Mouse (Mus musculus) splenic B cell, adult 2 months (primary cell): Measurements from ENCODE around the gene Naa40.

Source experiments
- DNase-seq: peaks from one replicate; pipeline ENCODE4 v3.0.0-alpha.2; 2011; ENCODE audit warnings: low read depth, low spot score
- H3K27me3 ChIP-seq: 2 replicates; pipeline ENCODE4 v1.6.1; 2012; ENCODE audit warnings: mild to moderate bottlenecking, low read length, moderate library complexity, mixed read lengths; ENCODE audit not compliant: control insufficient read depth, poor library complexity, insufficient read depth, severe bottlenecking
- H3K36me3 ChIP-seq: 2 replicates; pipeline ENCODE4 v1.6.1; 2012; ENCODE audit warnings: mild to moderate bottlenecking, low read length, moderate library complexity, mixed read lengths; ENCODE audit not compliant: control insufficient read depth, poor library complexity, insufficient read depth, severe bottlenecking

Naa40 gene

GRCm38 (mm10) chr19:7240782-7241690 is at the start of gene Naa40:
Gene Naa40 (minus strand): TSS chr19:7241183.
- DNase-seq, result peak; percentile 98
- no peaks in the 10 kb centered on the region for H3K27me3 ChIP-seq
- H3K36me3 ChIP-seq, result no peaks in the 10 kb centered on the region

- Histone ChIP-seq H3K27me3 (no peaks in the 10 kb centered on the region; the same call in 1 of the 2 replicates), H3K36me3 (peaks cover 17% of the 10 kb centered on the region)
- DNase-seq, result no peak
Measured at GRCm38 (mm10) chr19:7289767-7290166, 48.8 kb upstream of the Naa40 start.

- H3K36me3 ChIP-seq, result peaks cover 21% of the 10 kb centered on the region
- no peak for DNase-seq
- H3K27me3 ChIP-seq, result no peaks in the 10 kb centered on the region; the same call in 1 of the 2 replicates
Measured at GRCm38 (mm10) chr19:7288288-7288687, 47.3 kb upstream of the Naa40 start.

GRCm38 (mm10) chr19:7286563-7287315 is 45.8 kb upstream of the Naa40 start:
- DNase-seq, result no peak
- peaks cover 23% of the 10 kb centered on the region for H3K36me3 ChIP-seq
- H3K27me3 ChIP-seq, result no peaks in the 10 kb centered on the region; the same call in 1 of the 2 replicates

GRCm38 (mm10) chr19:7280557-7281330 is 39.8 kb upstream of the Naa40 start:
- Histone ChIP-seq H3K36me3 (peaks cover 28% of the 10 kb centered on the region), H3K27me3 (no peaks in the 10 kb centered on the region; the same call in 1 of the 2 replicates)
- no peak for DNase-seq

- DNase-seq, result peak; percentile 65
- Histone ChIP-seq H3K36me3 (peaks cover 16% of the 10 kb centered on the region), H3K27me3 (no peaks in the 10 kb centered on the region; the same call in 1 of the 2 replicates)
Measured at GRCm38 (mm10) chr19:7279114-7279513, 38.1 kb upstream of the Naa40 start.

GRCm38 (mm10) chr19:7278200-7278906 is 37.4 kb upstream of the Naa40 start:
- Histone ChIP-seq H3K27me3 (no peaks in the 10 kb centered on the region), H3K36me3 (peaks cover 16% of the 10 kb centered on the region)
- DNase-seq, result no peak

GRCm38 (mm10) chr19:7276796-7277195 is 35.8 kb upstream of the Naa40 start:
- H3K27me3 ChIP-seq, result no peaks in the 10 kb centered on the region
- no peak for DNase-seq
- peaks cover 14% of the 10 kb centered on the region for H3K36me3 ChIP-seq

GRCm38 (mm10) chr19:7276053-7276659 is 35.2 kb upstream of the Naa40 start:
- H3K36me3 ChIP-seq, result peaks cover 12% of the 10 kb centered on the region
- DNase-seq, result no peak
- H3K27me3 ChIP-seq, result no peaks in the 10 kb centered on the region

- Histone ChIP-seq H3K36me3 (peaks cover 10% of the 10 kb centered on the region), H3K27me3 (no peaks in the 10 kb centered on the region; the same call in 1 of the 2 replicates)
- no peak for DNase-seq
Measured at GRCm38 (mm10) chr19:7275131-7275789, 34.3 kb upstream of the Naa40 start.

- peaks cover 7% of the 10 kb centered on the region for H3K36me3 ChIP-seq
- no peak for DNase-seq
Measured at GRCm38 (mm10) chr19:7274326-7274990, 33.5 kb upstream of the Naa40 start.

GRCm38 (mm10) chr19:7273486-7273885 is 32.5 kb upstream of the Naa40 start:
- DNase-seq, result peak; percentile 40
- H3K36me3 ChIP-seq, result peaks cover 7% of the 10 kb centered on the region
- H3K27me3 ChIP-seq, result no peaks in the 10 kb centered on the region; the same call in 1 of the 2 replicates

More at GRCm38 (mm10) chr19:7274326-7274990, 33.5 kb upstream of the Naa40 start:
- H3K27me3 ChIP-seq, result no peaks in the 10 kb centered on the region; the same call in 1 of the 2 replicates
